Mouse (Mus musculus): Measurements from ENCODE around the gene Upk3bl. TPM values are rescaled to one million over a fixed set of nuclear protein-coding genes. Genes with fewer than 3 reads are reported as not detected.

Upk3bl gene
- polyA plus RNA-seq, 1 experiment from 2014 or later = not detected

GRCm38 (mm10) chr5:136076284-136076683 lies 22.0 kb downstream of the Upk3bl start:
- ATAC-seq (replicated peaks) = no peak; the same call in 1 of the 2 replicates
- Histone ChIP-seq H3K4me1 (peaks cover 6% of the 10 kb centered on the region; the same call in 1 of the 2 replicates), H3K4me3 (no peak overlapping the region), H3K36me3 (no peaks in the 10 kb centered on the region), H3K4me2 (replicated peaks) (no peak overlapping the region), H3K9ac (replicated peaks) (no peak overlapping the region), H3K27me3 (no peaks in the 10 kb centered on the region), H3K27ac (replicated peaks) (peak overlapping the region; percentile 47; the same call in 1 of the 2 replicates), H3K9me3 (no peaks in the 10 kb centered on the region)
- WGBS = 26% methylated on average over 7 of the region's 7 CpGs

GRCm38 (mm10) chr5:136077001-136077550 lies 22.8 kb downstream of the Upk3bl start:
- H3K27me3 ChIP-seq = no peaks in the 10 kb centered on the region
- ATAC-seq (replicated peaks) = no peak
- H3K4me2 ChIP-seq (replicated peaks) = no peak overlapping the region
- peaks cover 6% of the 10 kb centered on the region; the same call in 1 of the 2 replicates for H3K4me1 ChIP-seq
- no peak overlapping the region for H3K9ac ChIP-seq (replicated peaks)
- H3K9me3 ChIP-seq = no peaks in the 10 kb centered on the region
- 0 out of 2 replicates have a peak overlapping the region, but pooled peaks have one; percentile 6 for H3K27ac ChIP-seq (replicated peaks)
- no peaks in the 10 kb centered on the region for H3K36me3 ChIP-seq
- WGBS = 83% methylated on average over 9 of the region's 9 CpGs
- H3K4me3 ChIP-seq = no peak overlapping the region

GRCm38 (mm10) chr5:136078136-136078535 lies 23.8 kb downstream of the Upk3bl start:
- H3K9me3 ChIP-seq = no peaks in the 10 kb centered on the region
- H3K4me1 ChIP-seq = peaks cover 6% of the 10 kb centered on the region; the same call in 1 of the 2 replicates
- no peak overlapping the region for H3K9ac ChIP-seq (replicated peaks)
- no peaks in the 10 kb centered on the region for H3K36me3 ChIP-seq
- no peak for ATAC-seq (replicated peaks)
- no peaks in the 10 kb centered on the region for H3K27me3 ChIP-seq
- H3K4me3 ChIP-seq = no peak overlapping the region
- H3K4me2 ChIP-seq (replicated peaks) = no peak overlapping the region
- no peak overlapping the region for H3K27ac ChIP-seq (replicated peaks)
- 93% methylated on average over 5 of the region's 5 CpGs for WGBS

GRCm38 (mm10) chr5:136082345-136082744 lies 28.1 kb downstream of the Upk3bl start:
- H3K27me3 ChIP-seq = 0 out of 2 replicates have a peak, but pooled peaks cover 9% of the 10 kb centered on the region
- no peaks in the 10 kb centered on the region for H3K36me3 ChIP-seq
- H3K4me1 ChIP-seq = peaks cover 21% of the 10 kb centered on the region
- no peak overlapping the region for H3K4me2 ChIP-seq (replicated peaks)
- ATAC-seq (replicated peaks) = no peak
- no peak overlapping the region for H3K4me3 ChIP-seq
- no peaks in the 10 kb centered on the region for H3K9me3 ChIP-seq
- 77% methylated on average over 4 of the region's 4 CpGs for WGBS
- H3K9ac ChIP-seq (replicated peaks) = no peak overlapping the region
- no peak overlapping the region for H3K27ac ChIP-seq (replicated peaks)

- no peaks in the 10 kb centered on the region for H3K9me3 ChIP-seq
- 0% methylated on average over 21 of the region's 28 CpGs for WGBS
- H3K36me3 ChIP-seq = no peaks in the 10 kb centered on the region
- H3K4me2 ChIP-seq (replicated peaks) = peak within 1 kb of the TSS; percentile 96
- H3K4me1 ChIP-seq = peaks cover 21% of the 10 kb centered on the region
- no peak within 1 kb of the TSS for H3K27ac ChIP-seq (replicated peaks)
- ATAC-seq (replicated peaks) = peak; percentile 97
- peak within 1 kb of the TSS; percentile 60 for H3K4me3 ChIP-seq
- 0 out of 2 replicates have a peak, but pooled peaks cover 9% of the 10 kb centered on the region for H3K27me3 ChIP-seq
- peak within 1 kb of the TSS; percentile 62 for H3K9ac ChIP-seq (replicated peaks)
Measured at GRCm38 (mm10) chr5:136083669-136084107, 29.4 kb downstream of the Upk3bl start, which contains the start of gene Rasa4. Gene Rasa4, plus strand, starts transcription at chr5:136083916.

- Histone ChIP-seq H3K9ac (replicated peaks) (peak overlapping the region; percentile 62), H3K9me3 (no peaks in the 10 kb centered on the region), H3K4me2 (replicated peaks) (peak overlapping the region; percentile 96), H3K36me3 (no peaks in the 10 kb centered on the region), H3K4me1 (peaks cover 21% of the 10 kb centered on the region), H3K27ac (replicated peaks) (no peak overlapping the region), H3K4me3 (peak overlapping the region; percentile 60), H3K27me3 (0 out of 2 replicates have a peak, but pooled peaks cover 9% of the 10 kb centered on the region)
- ATAC-seq (replicated peaks) = no peak; the same call in none of the 2 replicates
- 4% methylated on average over 23 of the region's 23 CpGs for WGBS
Measured at GRCm38 (mm10) chr5:136084144-136084881, 30.0 kb downstream of the Upk3bl start.

GRCm38 (mm10) chr5:136084891-136085651 lies 30.8 kb downstream of the Upk3bl start:
- Histone ChIP-seq H3K4me3 (peak overlapping the region; percentile 60), H3K9ac (replicated peaks) (0 out of 2 replicates have a peak overlapping the region, but pooled peaks have one; percentile 14), H3K27me3 (0 out of 2 replicates have a peak, but pooled peaks cover 9% of the 10 kb centered on the region), H3K4me2 (replicated peaks) (peak overlapping the region; percentile 96), H3K4me1 (peaks cover 21% of the 10 kb centered on the region), H3K36me3 (no peaks in the 10 kb centered on the region), H3K9me3 (no peaks in the 10 kb centered on the region), H3K27ac (replicated peaks) (no peak overlapping the region)
- no peak for ATAC-seq (replicated peaks)
- 7% methylated on average over 20 of the region's 21 CpGs for WGBS

- 0 out of 2 replicates have a peak, but pooled peaks cover 9% of the 10 kb centered on the region for H3K27me3 ChIP-seq
- H3K4me1 ChIP-seq = peaks cover 21% of the 10 kb centered on the region
- no peak for ATAC-seq (replicated peaks)
- H3K27ac ChIP-seq (replicated peaks) = no peak overlapping the region
- no peaks in the 10 kb centered on the region for H3K36me3 ChIP-seq
- no peaks in the 10 kb centered on the region for H3K9me3 ChIP-seq
- H3K4me2 ChIP-seq (replicated peaks) = no peak overlapping the region
- H3K9ac ChIP-seq (replicated peaks) = no peak overlapping the region
- 93% methylated on average over 8 of the region's 8 CpGs for WGBS
- no peak overlapping the region for H3K4me3 ChIP-seq
Measured at GRCm38 (mm10) chr5:136086290-136086689, 32.0 kb downstream of the Upk3bl start.

- Histone ChIP-seq H3K4me2 (replicated peaks) (no peak overlapping the region), H3K4me1 (peaks cover 16% of the 10 kb centered on the region), H3K9me3 (no peaks in the 10 kb centered on the region), H3K4me3 (no peak overlapping the region), H3K27me3 (0 out of 2 replicates have a peak, but pooled peaks cover 8% of the 10 kb centered on the region), H3K9ac (replicated peaks) (no peak overlapping the region), H3K36me3 (no peaks in the 10 kb centered on the region), H3K27ac (replicated peaks) (no peak overlapping the region)
- WGBS = 14% methylated on average over 14 of the region's 14 CpGs
- no peak for ATAC-seq (replicated peaks)
Measured at GRCm38 (mm10) chr5:136088821-136089575, 34.7 kb downstream of the Upk3bl start.

GRCm38 (mm10) chr5:136091927-136092326 lies 37.6 kb downstream of the Upk3bl start:
- Histone ChIP-seq H3K4me3 (no peak overlapping the region), H3K9me3 (no peaks in the 10 kb centered on the region), H3K27me3 (no peaks in the 10 kb centered on the region), H3K4me1 (no peaks in the 10 kb centered on the region), H3K9ac (replicated peaks) (no peak overlapping the region), H3K27ac (replicated peaks) (no peak overlapping the region), H3K4me2 (replicated peaks) (no peak overlapping the region), H3K36me3 (no peaks in the 10 kb centered on the region)
- WGBS = 74% methylated on average over 5 of the region's 5 CpGs
- no peak for ATAC-seq (replicated peaks)

- no peak overlapping the region for H3K4me3 ChIP-seq
- H3K4me2 ChIP-seq (replicated peaks) = no peak overlapping the region
- WGBS = 48% methylated on average over 8 of the region's 8 CpGs
- no peak for ATAC-seq (replicated peaks)
- H3K36me3 ChIP-seq = no peaks in the 10 kb centered on the region
- H3K4me1 ChIP-seq = no peaks in the 10 kb centered on the region
- H3K9me3 ChIP-seq = no peaks in the 10 kb centered on the region
- H3K27ac ChIP-seq (replicated peaks) = no peak overlapping the region
- no peaks in the 10 kb centered on the region for H3K27me3 ChIP-seq
- H3K9ac ChIP-seq (replicated peaks) = no peak overlapping the region
Measured at GRCm38 (mm10) chr5:136094249-136095010, 40.1 kb downstream of the Upk3bl start.

Measured in forebrain, embryonic 15.5 days (tissue).